Mouse (Mus musculus): ENCODE results near the gene Tstd2. TPM values are rescaled to one million over a fixed set of nuclear protein-coding genes. Genes with fewer than 3 reads are reported as not detected.

Tstd2 gene
- polyA plus RNA-seq, 1 experiment from 2014 or later: 23.4 TPM

DNA sequence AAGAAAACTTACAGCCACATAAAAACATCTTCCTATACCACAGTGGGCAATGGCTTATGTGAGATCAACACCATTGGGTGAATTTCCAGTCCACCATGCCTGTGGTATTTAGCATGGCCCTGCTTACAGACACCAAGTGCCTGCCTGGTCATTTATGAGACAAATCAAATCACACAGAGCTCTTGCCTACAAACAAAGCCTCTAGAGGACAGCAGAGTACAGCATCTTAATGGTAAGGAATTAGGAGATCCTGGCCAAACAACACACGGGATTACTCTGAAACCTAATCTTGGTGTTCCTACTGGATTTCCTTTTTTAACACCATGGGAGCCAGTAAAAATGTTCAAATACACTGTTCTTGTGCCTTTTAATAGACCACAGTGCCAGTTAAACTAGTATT is 23.2 kb downstream of the Tstd2 start:
- Histone ChIP-seq H3K9me3 (replicated peaks; ENCODE audit: control insufficient read depth, low read length) (no peaks in the 10 kb centered on the region), H3K27ac (ENCODE audit: low read depth, low read length) (no peak overlapping the region), H3K4me3 (ENCODE audit: low read depth, low read length) (no peak overlapping the region), H3K36me3 (ENCODE audit: control insufficient read depth, insufficient read depth, low read length) (peaks cover 29% of the 10 kb centered on the region), H3K9ac (ENCODE audit: low read depth, low read length) (no peak overlapping the region), H3K4me2 (no peak overlapping the region), H3K4me1 (ENCODE audit: control insufficient read depth, insufficient read depth, low read length) (0 out of 2 replicates have a peak, but pooled peaks cover 4% of the 10 kb centered on the region), H3K27me3 (ENCODE audit: control insufficient read depth, insufficient read depth, low read length) (no peaks in the 10 kb centered on the region)
- no peak for ATAC-seq (replicated peaks; ENCODE audit: insufficient number of reproducible peaks, low FRiP score, low TSS enrichment)
- WGBS (ENCODE audit: insufficient replicate concordance): 77% methylated on average over 1 of the region's 1 CpGs

DNA sequence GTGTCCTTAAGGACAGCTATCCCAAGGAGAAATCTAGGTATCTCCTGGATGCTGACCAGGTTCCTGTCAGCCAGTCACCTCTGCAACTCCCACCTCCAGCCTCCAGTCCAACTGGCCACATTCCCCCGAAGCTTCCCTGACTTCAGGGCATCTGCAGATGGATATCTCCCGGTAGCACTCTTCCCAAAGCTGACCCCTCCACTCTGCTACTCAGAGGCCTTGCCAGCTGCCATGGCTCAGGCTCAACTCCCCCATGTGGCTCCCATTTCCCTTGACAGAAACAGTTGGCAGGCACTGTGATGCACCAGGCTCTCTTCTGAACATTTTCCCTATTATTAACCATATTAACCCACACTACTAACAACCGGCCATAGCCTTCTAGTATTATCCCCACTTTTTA is 27.1 kb downstream of the Tstd2 start:
- Histone ChIP-seq H3K9ac (ENCODE audit: low read depth, low read length) (no peak overlapping the region), H3K9me3 (replicated peaks; ENCODE audit: control insufficient read depth, low read length) (no peaks in the 10 kb centered on the region), H3K4me2 (no peak overlapping the region), H3K4me1 (ENCODE audit: control insufficient read depth, insufficient read depth, low read length) (peaks cover 9% of the 10 kb centered on the region; the same call in 1 of the 2 replicates), H3K27ac (ENCODE audit: low read depth, low read length) (no peak overlapping the region), H3K27me3 (ENCODE audit: control insufficient read depth, insufficient read depth, low read length) (no peaks in the 10 kb centered on the region), H3K4me3 (ENCODE audit: low read depth, low read length) (no peak overlapping the region), H3K36me3 (ENCODE audit: control insufficient read depth, insufficient read depth, low read length) (peaks cover 18% of the 10 kb centered on the region)
- WGBS (ENCODE audit: insufficient replicate concordance): 63% methylated on average over 3 of the region's 3 CpGs
- ATAC-seq (replicated peaks; ENCODE audit: insufficient number of reproducible peaks, low FRiP score, low TSS enrichment): no peak

DNA sequence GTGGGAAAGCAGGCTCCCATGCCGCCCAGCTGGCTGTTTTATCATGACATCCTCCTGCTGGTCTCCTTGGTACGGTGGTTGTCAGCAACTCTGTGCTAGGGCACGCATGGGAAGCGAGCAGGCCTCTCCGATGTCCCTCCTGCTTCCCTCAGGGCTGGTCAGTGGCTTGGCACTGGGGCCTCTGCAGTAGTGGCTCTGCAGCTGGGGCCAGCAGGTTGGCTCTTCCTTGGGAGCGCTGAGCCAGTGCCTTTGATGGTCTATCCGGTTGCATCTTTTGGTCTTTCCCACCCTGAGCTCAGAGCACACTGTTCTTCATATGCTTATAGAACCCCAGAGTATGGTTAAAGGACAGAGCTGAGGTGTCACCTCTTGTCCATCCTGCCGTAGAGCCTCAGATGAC is 28.4 kb downstream of the Tstd2 start:
- H3K4me2 ChIP-seq: no peak overlapping the region
- no peak overlapping the region for H3K27ac ChIP-seq (ENCODE audit: low read depth, low read length)
- no peak overlapping the region for H3K9ac ChIP-seq (ENCODE audit: low read depth, low read length)
- H3K36me3 ChIP-seq (ENCODE audit: control insufficient read depth, insufficient read depth, low read length): peaks cover 14% of the 10 kb centered on the region
- no peaks in the 10 kb centered on the region for H3K9me3 ChIP-seq (replicated peaks; ENCODE audit: control insufficient read depth, low read length)
- H3K4me1 ChIP-seq (ENCODE audit: control insufficient read depth, insufficient read depth, low read length): peaks cover 9% of the 10 kb centered on the region; the same call in 1 of the 2 replicates
- H3K4me3 ChIP-seq (ENCODE audit: low read depth, low read length): no peak overlapping the region
- H3K27me3 ChIP-seq (ENCODE audit: control insufficient read depth, insufficient read depth, low read length): no peaks in the 10 kb centered on the region
- 82% methylated on average over 8 of the region's 8 CpGs for WGBS (ENCODE audit: insufficient replicate concordance)
- ATAC-seq (replicated peaks; ENCODE audit: insufficient number of reproducible peaks, low FRiP score, low TSS enrichment): no peak

DNA sequence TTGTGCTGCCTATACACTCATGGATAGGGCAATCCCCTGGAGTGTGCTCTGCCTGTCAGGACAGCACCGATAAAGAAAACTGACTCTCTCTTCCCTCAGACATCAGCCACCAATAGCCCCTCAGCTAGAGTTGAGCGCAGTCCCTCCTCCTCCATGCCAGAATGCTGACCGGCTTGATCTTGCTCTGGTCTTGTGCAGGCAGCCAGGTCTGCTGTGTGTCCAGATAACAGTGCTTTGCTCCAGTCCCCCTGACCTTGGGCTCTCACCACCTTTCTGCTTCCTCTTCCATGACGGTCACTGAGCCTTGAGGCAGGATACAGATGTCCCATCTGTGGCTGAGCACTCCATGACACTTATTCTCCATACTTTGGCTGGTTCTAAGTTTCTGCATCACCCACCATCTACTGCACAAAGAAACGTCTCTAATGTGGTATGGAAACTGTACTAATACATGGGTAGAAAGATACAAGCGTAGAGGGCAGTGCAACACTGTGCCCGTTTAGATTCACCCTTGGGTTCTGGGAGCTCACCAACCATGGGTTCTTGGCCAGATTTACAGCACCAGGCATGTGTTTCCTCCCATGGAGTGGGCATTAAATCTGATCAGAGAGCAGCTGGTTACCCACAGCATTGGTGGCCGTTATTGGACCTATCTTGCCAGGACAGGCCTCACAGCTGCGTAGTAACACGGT is 36.3 kb downstream of the Tstd2 start:
- Histone ChIP-seq H3K27me3 (ENCODE audit: control insufficient read depth, insufficient read depth, low read length) (no peaks in the 10 kb centered on the region), H3K4me3 (ENCODE audit: low read depth, low read length) (no peak overlapping the region), H3K4me1 (ENCODE audit: control insufficient read depth, insufficient read depth, low read length) (peaks cover 26% of the 10 kb centered on the region), H3K9ac (ENCODE audit: low read depth, low read length) (no peak overlapping the region), H3K27ac (ENCODE audit: low read depth, low read length) (no peak overlapping the region), H3K4me2 (no peak overlapping the region), H3K9me3 (replicated peaks; ENCODE audit: control insufficient read depth, low read length) (no peaks in the 10 kb centered on the region), H3K36me3 (ENCODE audit: control insufficient read depth, insufficient read depth, low read length) (peaks cover 9% of the 10 kb centered on the region)
- no peak for ATAC-seq (replicated peaks; ENCODE audit: insufficient number of reproducible peaks, low FRiP score, low TSS enrichment)
- 74% methylated on average over 10 of the region's 10 CpGs for WGBS (ENCODE audit: insufficient replicate concordance)

DNA sequence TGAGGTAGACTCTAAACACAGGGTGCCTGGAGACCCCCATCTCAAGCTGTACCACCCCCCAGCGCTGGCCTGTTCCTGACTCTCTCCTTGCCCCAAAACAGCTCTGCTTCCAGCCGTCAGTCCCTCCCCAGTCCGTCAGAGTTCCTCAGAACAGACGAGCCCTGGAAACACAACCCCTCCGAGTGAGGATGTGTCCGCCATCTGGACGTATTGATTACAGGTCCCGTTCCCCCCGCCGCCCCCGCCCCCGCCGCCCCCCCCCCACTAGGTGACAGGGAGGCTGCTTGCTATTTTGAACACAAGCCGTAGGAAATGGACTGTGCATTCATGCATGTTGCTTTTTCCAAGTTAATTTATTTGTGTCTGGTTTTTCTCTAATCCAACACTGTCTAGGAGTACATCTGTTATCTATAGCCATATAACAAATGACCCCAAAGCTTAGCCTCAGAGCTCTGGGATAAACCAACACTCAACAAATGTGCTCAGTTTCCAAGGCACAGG is 37.2 kb downstream of the Tstd2 start:
- ATAC-seq (replicated peaks; ENCODE audit: insufficient number of reproducible peaks, low FRiP score, low TSS enrichment): no peak
- Histone ChIP-seq H3K4me2 (no peak overlapping the region), H3K4me1 (ENCODE audit: control insufficient read depth, insufficient read depth, low read length) (peaks cover 26% of the 10 kb centered on the region), H3K27me3 (ENCODE audit: control insufficient read depth, insufficient read depth, low read length) (no peaks in the 10 kb centered on the region), H3K36me3 (ENCODE audit: control insufficient read depth, insufficient read depth, low read length) (peaks cover 11% of the 10 kb centered on the region), H3K9ac (ENCODE audit: low read depth, low read length) (peak overlapping the region; percentile 36; the same call in 1 of the 2 replicates), H3K4me3 (ENCODE audit: low read depth, low read length) (no peak overlapping the region), H3K9me3 (replicated peaks; ENCODE audit: control insufficient read depth, low read length) (no peaks in the 10 kb centered on the region), H3K27ac (ENCODE audit: low read depth, low read length) (peak overlapping the region; percentile 64)
- WGBS (ENCODE audit: insufficient replicate concordance): 18% methylated on average over 14 of the region's 14 CpGs

DNA sequence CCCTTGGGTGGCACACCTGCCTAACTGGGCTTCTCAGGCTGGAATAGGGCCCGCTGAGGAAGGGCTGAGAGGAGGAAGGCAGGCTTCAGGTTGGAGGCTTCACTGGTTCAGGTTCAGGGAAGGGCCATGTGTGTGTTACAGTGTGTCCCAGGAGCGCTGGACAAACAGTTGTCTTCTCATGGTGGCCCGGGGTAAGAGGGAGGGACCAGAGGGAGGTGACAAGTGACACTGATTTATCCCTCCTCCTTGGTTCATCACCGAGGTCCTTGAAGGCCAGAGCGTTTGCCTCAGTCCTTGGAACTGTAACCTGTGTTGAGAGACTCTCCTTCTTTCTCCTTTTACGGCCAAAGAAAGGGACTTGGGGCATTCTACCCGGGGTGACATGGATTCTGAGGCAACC is 38.0 kb downstream of the Tstd2 start:
- no peak for ATAC-seq (replicated peaks; ENCODE audit: insufficient number of reproducible peaks, low FRiP score, low TSS enrichment)
- Histone ChIP-seq H3K27ac (ENCODE audit: low read depth, low read length) (peak overlapping the region; percentile 64), H3K27me3 (ENCODE audit: control insufficient read depth, insufficient read depth, low read length) (no peaks in the 10 kb centered on the region), H3K4me2 (peak overlapping the region; percentile 14; the same call in 1 of the 2 replicates), H3K36me3 (ENCODE audit: control insufficient read depth, insufficient read depth, low read length) (peaks cover 14% of the 10 kb centered on the region), H3K9ac (ENCODE audit: low read depth, low read length) (0 out of 2 replicates have a peak overlapping the region, but pooled peaks have one; percentile 22), H3K9me3 (replicated peaks; ENCODE audit: control insufficient read depth, low read length) (no peaks in the 10 kb centered on the region), H3K4me1 (ENCODE audit: control insufficient read depth, insufficient read depth, low read length) (peaks cover 26% of the 10 kb centered on the region), H3K4me3 (ENCODE audit: low read depth, low read length) (no peak overlapping the region)
- 30% methylated on average over 7 of the region's 7 CpGs for WGBS (ENCODE audit: insufficient replicate concordance)

DNA sequence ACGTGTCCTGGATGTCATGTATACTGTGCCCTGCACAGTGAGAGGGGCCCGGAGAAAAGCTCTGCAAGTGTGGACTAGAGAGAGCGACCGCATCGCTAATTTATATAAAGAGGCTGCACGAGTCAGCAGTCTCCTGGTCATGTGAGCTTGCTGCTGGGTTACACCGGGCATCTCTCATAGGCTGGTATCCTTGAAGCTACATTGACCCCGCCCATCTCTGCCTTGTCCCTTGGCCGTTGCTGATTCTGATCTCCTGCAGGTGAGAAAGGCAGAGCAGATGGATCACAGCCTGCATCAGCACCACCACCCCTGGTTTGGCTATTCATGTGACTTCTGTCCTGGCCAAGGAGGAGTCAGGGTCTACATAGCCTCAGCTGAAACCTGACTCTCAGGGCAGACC is 39.4 kb downstream of the Tstd2 start:
- Histone ChIP-seq H3K9me3 (replicated peaks; ENCODE audit: control insufficient read depth, low read length) (no peaks in the 10 kb centered on the region), H3K9ac (ENCODE audit: low read depth, low read length) (no peak overlapping the region), H3K27ac (ENCODE audit: low read depth, low read length) (no peak overlapping the region), H3K4me1 (ENCODE audit: control insufficient read depth, insufficient read depth, low read length) (peaks cover 28% of the 10 kb centered on the region), H3K36me3 (ENCODE audit: control insufficient read depth, insufficient read depth, low read length) (peaks cover 18% of the 10 kb centered on the region), H3K4me2 (no peak overlapping the region), H3K4me3 (ENCODE audit: low read depth, low read length) (no peak overlapping the region), H3K27me3 (ENCODE audit: control insufficient read depth, insufficient read depth, low read length) (no peaks in the 10 kb centered on the region)
- ATAC-seq (replicated peaks; ENCODE audit: insufficient number of reproducible peaks, low FRiP score, low TSS enrichment): no peak
- WGBS (ENCODE audit: insufficient replicate concordance): 78% methylated on average over 9 of the region's 9 CpGs

DNA sequence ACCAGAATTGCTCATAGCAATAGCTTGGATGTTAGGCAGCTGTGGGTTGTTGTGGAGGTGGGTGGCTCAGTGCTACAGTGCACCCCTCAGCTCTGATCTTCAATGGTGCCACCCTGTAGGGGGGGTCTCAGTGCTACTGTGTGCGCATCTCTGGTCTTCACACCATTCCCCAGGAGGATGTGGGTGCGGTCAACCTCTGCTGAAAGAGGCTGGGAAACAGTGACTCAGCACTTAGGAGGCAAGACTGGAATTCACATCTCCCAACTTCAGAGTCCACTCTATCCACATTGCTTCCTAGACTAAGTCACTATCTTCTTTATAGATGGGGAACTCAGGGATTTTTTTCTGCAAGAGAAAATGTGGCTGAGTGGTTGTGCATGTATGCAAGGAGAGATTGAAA is 40.9 kb downstream of the Tstd2 start:
- H3K27ac ChIP-seq (ENCODE audit: low read depth, low read length): no peak overlapping the region
- H3K4me2 ChIP-seq: no peak overlapping the region
- H3K27me3 ChIP-seq (ENCODE audit: control insufficient read depth, insufficient read depth, low read length): no peaks in the 10 kb centered on the region
- no peak for ATAC-seq (replicated peaks; ENCODE audit: insufficient number of reproducible peaks, low FRiP score, low TSS enrichment)
- H3K4me3 ChIP-seq (ENCODE audit: low read depth, low read length): no peak overlapping the region
- peaks cover 21% of the 10 kb centered on the region for H3K36me3 ChIP-seq (ENCODE audit: control insufficient read depth, insufficient read depth, low read length)
- peaks cover 28% of the 10 kb centered on the region for H3K4me1 ChIP-seq (ENCODE audit: control insufficient read depth, insufficient read depth, low read length)
- H3K9me3 ChIP-seq (replicated peaks; ENCODE audit: control insufficient read depth, low read length): no peaks in the 10 kb centered on the region
- H3K9ac ChIP-seq (ENCODE audit: low read depth, low read length): no peak overlapping the region
- 94% methylated on average over 2 of the region's 2 CpGs for WGBS (ENCODE audit: insufficient replicate concordance)

DNA sequence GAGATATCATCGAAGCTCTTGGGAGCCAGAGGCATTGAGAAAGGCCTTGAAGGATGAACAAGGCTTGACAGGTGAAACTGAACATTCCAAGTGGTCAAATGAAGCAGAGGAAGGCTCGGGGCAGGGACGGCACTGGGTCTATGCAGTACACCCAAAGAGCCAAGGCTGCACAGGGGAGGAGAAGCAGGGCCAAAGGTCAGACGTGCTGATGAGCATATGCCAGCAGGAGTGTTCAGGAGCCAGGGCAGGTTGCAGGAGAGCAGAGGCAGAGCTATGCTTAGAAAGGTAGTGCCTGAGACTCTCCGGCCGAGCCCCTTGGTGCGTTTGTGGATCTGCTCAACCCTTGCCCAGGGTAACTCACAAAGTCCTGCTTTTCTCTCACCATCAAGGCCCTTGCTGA is 41.9 kb downstream of the Tstd2 start:
- Histone ChIP-seq H3K4me2 (no peak overlapping the region), H3K9ac (ENCODE audit: low read depth, low read length) (no peak overlapping the region), H3K27me3 (ENCODE audit: control insufficient read depth, insufficient read depth, low read length) (no peaks in the 10 kb centered on the region), H3K36me3 (ENCODE audit: control insufficient read depth, insufficient read depth, low read length) (peaks cover 16% of the 10 kb centered on the region), H3K4me1 (ENCODE audit: control insufficient read depth, insufficient read depth, low read length) (peaks cover 24% of the 10 kb centered on the region), H3K4me3 (ENCODE audit: low read depth, low read length) (no peak overlapping the region), H3K27ac (ENCODE audit: low read depth, low read length) (no peak overlapping the region), H3K9me3 (replicated peaks; ENCODE audit: control insufficient read depth, low read length) (no peaks in the 10 kb centered on the region)
- WGBS (ENCODE audit: insufficient replicate concordance): 90% methylated on average over 7 of the region's 7 CpGs
- no peak for ATAC-seq (replicated peaks; ENCODE audit: insufficient number of reproducible peaks, low FRiP score, low TSS enrichment)
